Mouse (Mus musculus) ovary, adult 2 months (tissue): ENCODE data around the gene Tle6. TPM values are rescaled to one million over a fixed set of nuclear protein-coding genes. Genes with fewer than 3 reads are reported as not detected.

ENCODE experiments used
- polyA plus RNA-seq: library from polyadenylated mRNA; depleted of rRNA; stranded (reverse); fragments of >200 nt; gene quantifications from 2 replicates; pipeline ENCODE4 v1.2.3, GENCODE M21; 2012; rRNA removed

The Tle6 gene
- polyA plus RNA-seq, result 192 and 202 TPM in 2 replicates

GRCm38 (mm10) chr10:81600738-81601203 lies at the start of gene Tle6:
Gene Tle6 (minus strand): TSS chr10:81601073.

GRCm38 (mm10) chr10:81648803-81649775 lies 48.2 kb upstream of the Tle6 start, which contains the start of gene Gm10778:
Gene Gm10778 (plus strand): TSS chr10:81649059.

GRCm38 (mm10) chr10:81628390-81628789 lies 27.5 kb upstream of the Tle6 start, which contains the start of gene Ankrd24:
Gene Ankrd24 (plus strand): TSS chr10:81628540.

GRCm38 (mm10) chr10:81626994-81627835 lies 26.3 kb upstream of the Tle6 start, which contains the start of gene Sirt6:
Gene Sirt6 (minus strand): TSS chr10:81627797.

GRCm38 (mm10) chr10:81605974-81606751 lies 5.3 kb upstream of the Tle6 start, which contains the start of gene BC025920:
Gene BC025920 (plus strand): TSS chr10:81606270.

GRCm38 (mm10) chr10:81574081-81575056 lies 26.5 kb downstream of the Tle6 start, which contains the start of gene Tle2:
Gene Tle2 (plus strand): TSS chr10:81574561.

GRCm38 (mm10) chr10:81559163-81559626 lies 41.7 kb downstream of the Tle6 start, which contains the start of gene Aes:
Gene Aes (plus strand): TSS chr10:81559488.

GRCm38 (mm10) chr10:81545161-81545747 lies 55.6 kb downstream of the Tle6 start, which contains the start of gene Gna11:
Gene Gna11 (minus strand): TSS chr10:81545190.

Other genes with a start within 250 kb of the Tle6 start
- gene Mfsd12, start 243.6 kb downstream of the Tle6 start, polyA plus RNA-seq, result 43.4 and 67.4 TPM in 2 replicates
- gene 4930404N11Rik, start 235.3 kb downstream of the Tle6 start, polyA plus RNA-seq, result 13.7 and 14.3 TPM in 2 replicates
- 189 and 205 TPM in 2 replicates for gene Fzr1, start 222.6 kb downstream of the Tle6 start, polyA plus RNA-seq
- gene Dohh, start 216.6 kb downstream of the Tle6 start, polyA plus RNA-seq, result 178 and 192 TPM in 2 replicates
- 10.9 and 15.0 TPM in 2 replicates for gene Gm48551, start 216.6 kb downstream of the Tle6 start, polyA plus RNA-seq
- gene Gm48552, start 212.1 kb downstream of the Tle6 start, polyA plus RNA-seq, result 9.3 and 10.3 TPM in 2 replicates
- gene Smim24, start 208.0 kb downstream of the Tle6 start, polyA plus RNA-seq, result 16.3 and 19.5 TPM in 2 replicates
- gene Nfic, start 145.4 kb downstream of the Tle6 start, polyA plus RNA-seq, result 63.2 and 87.3 TPM in 2 replicates
- gene Celf5, start 118.4 kb downstream of the Tle6 start, polyA plus RNA-seq, result 0.77 and 1.4 TPM in 2 replicates
- 384 and 527 TPM in 2 replicates for gene Ncln, start 104.7 kb downstream of the Tle6 start, polyA plus RNA-seq
- gene S1pr4, start 100.9 kb downstream of the Tle6 start, polyA plus RNA-seq, result 4.2 and 5.4 TPM in 2 replicates
- gene Gna15, start 76.8 kb downstream of the Tle6 start, polyA plus RNA-seq, result 3.2 and 3.5 TPM in 2 replicates
- 162 and 181 TPM in 2 replicates for gene Gna11, start 55.9 kb downstream of the Tle6 start, polyA plus RNA-seq
- 2,184 and 2,590 TPM in 2 replicates for gene Aes, start 41.6 kb downstream of the Tle6 start, polyA plus RNA-seq
- gene Tle2, start 26.5 kb downstream of the Tle6 start, polyA plus RNA-seq, result 497 and 508 TPM in 2 replicates
- gene BC025920, start 5.2 kb upstream of the Tle6 start, polyA plus RNA-seq, result 0.47 and 0.74 TPM in 2 replicates
- 59.4 and 65.9 TPM in 2 replicates for gene Sirt6, start 26.7 kb upstream of the Tle6 start, polyA plus RNA-seq
- gene Ankrd24, start 27.5 kb upstream of the Tle6 start, polyA plus RNA-seq, result 62.1 and 90.5 TPM in 2 replicates
- gene Gm10778, start 48.0 kb upstream of the Tle6 start, polyA plus RNA-seq, result 0.10 and 0.26 TPM in 2 replicates
- 0.21 and 0.46 TPM in 2 replicates for gene Zfp433, start 103.8 kb upstream of the Tle6 start, polyA plus RNA-seq
- gene Gm3055, start 170.1 kb upstream of the Tle6 start, polyA plus RNA-seq, result 0.12 and 0.59 TPM in 2 replicates
- gene Gm4767, start 211.1 kb upstream of the Tle6 start, polyA plus RNA-seq, result 0.07 TPM in 1 of 2 replicates, not detected in the other